Mouse (Mus musculus) cortical plate, adult 2 months (tissue): ENCODE results near the gene Gm14226.

Experiments used
- CTCF ChIP-seq: fragments of 200-500 bp; IDR thresholded peaks from 2 replicates; pipeline ENCODE4 v1.5.1; 2011; ENCODE audit warnings: mild to moderate bottlenecking, control low read depth, low read length; ENCODE audit not compliant: insufficient read depth; ENCODE audit errors: extremely low read depth
- POLR2A ChIP-seq: fragments of 200-500 bp; IDR thresholded peaks from 2 replicates; pipeline ENCODE4 v1.6.1; 2011; ENCODE audit warnings: mild to moderate bottlenecking, low read length, control low read depth; ENCODE audit not compliant: insufficient read depth; ENCODE audit errors: extremely low read depth

DNA sequence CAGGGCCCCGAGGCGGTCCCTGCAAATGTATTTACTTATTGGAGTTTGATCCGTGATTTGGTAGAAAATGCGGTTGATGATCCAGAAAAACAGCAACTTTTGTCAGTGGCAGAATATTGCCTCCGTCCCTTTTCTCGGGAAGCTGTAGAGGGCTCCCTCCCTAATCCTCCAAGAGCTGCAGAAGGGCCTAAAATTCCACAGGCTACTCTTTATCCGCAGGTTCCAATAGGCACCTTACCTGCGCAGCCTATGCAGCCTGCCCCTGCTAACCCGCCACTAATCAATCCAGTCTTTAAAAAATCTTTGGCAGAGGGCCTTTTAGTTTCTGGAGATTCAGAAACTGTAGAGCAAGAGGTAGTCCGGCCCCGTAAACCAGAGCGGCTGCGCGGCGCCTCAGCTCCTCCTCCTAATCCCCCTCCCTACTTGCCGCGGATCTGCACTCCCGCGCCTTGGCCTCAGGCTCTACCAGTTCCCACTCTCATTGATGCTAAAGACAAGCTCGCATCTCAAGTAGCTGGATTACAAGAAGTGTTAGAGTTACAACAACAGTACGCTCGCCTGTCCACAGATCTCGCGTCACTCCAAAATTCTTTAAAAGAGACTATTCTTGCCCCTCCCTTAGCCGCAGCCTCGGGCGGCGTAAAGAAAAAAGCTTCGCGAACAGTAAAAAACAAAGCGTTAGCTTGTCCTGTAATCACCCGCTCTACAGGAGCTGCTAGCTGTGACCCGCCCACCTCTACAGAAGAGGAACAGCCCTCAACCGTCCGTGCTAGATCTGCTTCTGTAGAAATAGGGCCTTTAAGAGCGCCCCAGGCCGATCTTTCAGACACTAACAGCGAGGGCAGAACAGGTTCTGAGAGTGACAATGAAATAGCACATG lies 936 bp downstream of the Gm14226 start:
- TF ChIP-seq POLR2A (no peak), CTCF (no peak)
